13 mouse cellular contexts compared by ENCODE assay signal in genomic region chr3:104673642-104674328, GRCm38 (mm10). TPM values are rescaled to one million over a fixed set of nuclear protein-coding genes. Genes with fewer than 3 reads are reported as not detected.
DNase-seq lines count a peak whose midpoint lies in the region; ATAC-seq lines count a peak whose summit lies in the region.
"Had no signal": no experiment of that assay in that cellular context is flagged by ENCODE, and none has a peak within 500 bp of the region (broad histone marks: within the 10 kb centered on the region; RNA-seq: fewer than 3 reads in every experiment).

No protein-coding gene starts in this region.

- no peaks in the 10 kb centered on the region for H3K27me3 ChIP-seq in heart, embryonic 12.5 days (replicated peaks)
- H3K27me3 ChIP-seq in liver, embryonic 16.5 days (ENCODE audit: control insufficient read depth, insufficient read depth, low read depth, low read length), result no peaks in the 10 kb centered on the region
- peaks cover 13% of the 10 kb centered on the region for H3K27me3 ChIP-seq in midbrain, embryonic 10.5 days (ENCODE audit: low read depth, poor library complexity, severe bottlenecking)
- H3K27me3 ChIP-seq: embryonic facial prominence, embryonic 12.5 days; hindbrain, embryonic 12.5 days had no signal

- ATAC-seq in heart, embryonic 12.5 days (ENCODE audit: insufficient number of reproducible peaks, low FRiP score), result no peak
- ATAC-seq in liver, embryonic 16.5 days (ENCODE audit: low read depth), result peak; percentile 77
- no peak for ATAC-seq in inflammation-experienced regulatory T-cells, adult 6 months
- ATAC-seq: midbrain, embryonic 16.5 days had no signal

- peak overlapping the region; percentile 27; the same call in 1 of the 2 replicates for H3K9ac ChIP-seq in heart, embryonic 12.5 days
- peak overlapping the region; percentile 68 for H3K9ac ChIP-seq in liver, embryonic 16.5 days (ENCODE audit: low read depth, low read length)
- H3K9ac ChIP-seq: embryonic facial prominence, embryonic 12.5 days; hindbrain, embryonic 12.5 days had no signal

- peak overlapping the region; percentile 31; the same call in 1 of the 2 replicates for H3K27ac ChIP-seq in heart, embryonic 12.5 days (ENCODE audit: poor library complexity, severe bottlenecking)
- H3K27ac ChIP-seq in liver, embryonic 16.5 days (ENCODE audit: low read length), result peak overlapping the region; percentile 95
- no peak overlapping the region for H3K27ac ChIP-seq in midbrain, embryonic 10.5 days (replicated peaks)
- H3K27ac ChIP-seq: embryonic facial prominence, embryonic 12.5 days; hindbrain, embryonic 12.5 days had no signal

- DNase-seq in heart, adult 8-10 months (ENCODE audit: low spot score), result no peak
- DNase-seq in spleen, adult 12 weeks (ENCODE audit: low spot score), result peak; percentile 53
- no peak for DNase-seq in spleen, adult 18-20 months
- DNase-seq in left cerebral cortex, postnatal 10 days (ENCODE audit: extremely low spot score in 1 of 2, low spot score in 2 of 2), result no peak
- DNase-seq in midbrain, embryonic 10.5 days (ENCODE audit: low spot score), result no peak
- DNase-seq: B cell, adult 2 months; cerebellum, adult 18-20 months had no signal

- peaks cover 47% of the 10 kb centered on the region for H3K4me1 ChIP-seq in heart, embryonic 12.5 days (replicated peaks)
- peaks cover 63% of the 10 kb centered on the region for H3K4me1 ChIP-seq in liver, embryonic 16.5 days (ENCODE audit: control insufficient read depth, low read depth, low read length)
- H3K4me1 ChIP-seq in midbrain, embryonic 10.5 days, result peaks cover 42% of the 10 kb centered on the region

- intact Hi-C loops in left cerebral cortex, postnatal 10 days (cut with DNase I), result loop anchor here (2.0 kb wide), 1 partner anchor 29 kb away; no protein-coding TSS in a partner anchor

- WGBS in heart, embryonic 12.5 days, result 46% methylated on average over 4 of the region's 4 CpGs
- WGBS in liver, embryonic 16.5 days (ENCODE audit: insufficient replicate concordance), result 28% methylated on average over 4 of the region's 4 CpGs
- WGBS in midbrain, embryonic 10.5 days, result 70% methylated on average over 4 of the region's 4 CpGs

- H3K36me3 ChIP-seq in heart, embryonic 12.5 days, result no peaks in the 10 kb centered on the region
- H3K36me3 ChIP-seq in liver, embryonic 16.5 days (ENCODE audit: control insufficient read depth, insufficient read depth), result no peaks in the 10 kb centered on the region
- H3K36me3 ChIP-seq in midbrain, embryonic 10.5 days, result no peaks in the 10 kb centered on the region
- H3K36me3 ChIP-seq: embryonic facial prominence, embryonic 12.5 days; hindbrain, embryonic 12.5 days had no signal

- no peak overlapping the region for H3K4me3 ChIP-seq in heart, embryonic 12.5 days
- peak overlapping the region; percentile 14 for H3K4me3 ChIP-seq in liver, embryonic 16.5 days (ENCODE audit: low read depth, low read length)
- H3K4me3 ChIP-seq in midbrain, embryonic 10.5 days, result no peak overlapping the region
- H3K4me3 ChIP-seq: hindbrain, embryonic 12.5 days had no signal

- H3K9me3 ChIP-seq in heart, embryonic 12.5 days (replicated peaks), result no peaks in the 10 kb centered on the region
- H3K9me3 ChIP-seq in liver, embryonic 16.5 days (replicated peaks; ENCODE audit: control insufficient read depth, low read length), result no peaks in the 10 kb centered on the region
- no peaks in the 10 kb centered on the region for H3K9me3 ChIP-seq in midbrain, embryonic 10.5 days (replicated peaks)
- H3K9me3 ChIP-seq: embryonic facial prominence, embryonic 12.5 days; hindbrain, embryonic 12.5 days had no signal

- H3K4me2 ChIP-seq in heart, embryonic 12.5 days, result peak overlapping the region; percentile 73
- peak overlapping the region; percentile 82 for H3K4me2 ChIP-seq in liver, embryonic 16.5 days (ENCODE audit: low read depth, low read length)

RNA-seq across cellular contexts. Expression of gene Slc16a1, which starts 35.3 kb away (rescaled TPM):
- 89.3 and 89.4 TPM in 2 replicates for polyA plus RNA-seq in heart, embryonic 12.5 days (2016; fragmentation: Nextera tagmentation; extraction: Ambion mirVana)
- 100 to 1,000 TPM; 150 to 176 (median 163) TPM for total RNA-seq in heart, adult 8-10 months (2022)
- 87.4 and 87.5 TPM in 2 replicates for polyA plus RNA-seq in liver, embryonic 16.5 days (2015; fragmentation: Nextera tagmentation; extraction: Ambion mirVana)
- total RNA-seq in left cerebral cortex, postnatal 10 days (2021), result 10 to 100 TPM; 65.5 to 71.4 TPM
- 1 to 10 TPM; 5.7 to 9.9 (median 7.0) TPM for polyA plus RNA-seq in inflammation-experienced regulatory T-cells, adult 6 months (2017; shearing (Covaris generic))
- 32.8 and 44.3 TPM in 2 replicates for polyA plus RNA-seq in midbrain, embryonic 10.5 days (2016; fragmentation: Nextera tagmentation; extraction: Ambion mirVana)
